Mouse (Mus musculus): Measurements from ENCODE around the gene Hnrnpf.

The Hnrnpf gene

DNA sequence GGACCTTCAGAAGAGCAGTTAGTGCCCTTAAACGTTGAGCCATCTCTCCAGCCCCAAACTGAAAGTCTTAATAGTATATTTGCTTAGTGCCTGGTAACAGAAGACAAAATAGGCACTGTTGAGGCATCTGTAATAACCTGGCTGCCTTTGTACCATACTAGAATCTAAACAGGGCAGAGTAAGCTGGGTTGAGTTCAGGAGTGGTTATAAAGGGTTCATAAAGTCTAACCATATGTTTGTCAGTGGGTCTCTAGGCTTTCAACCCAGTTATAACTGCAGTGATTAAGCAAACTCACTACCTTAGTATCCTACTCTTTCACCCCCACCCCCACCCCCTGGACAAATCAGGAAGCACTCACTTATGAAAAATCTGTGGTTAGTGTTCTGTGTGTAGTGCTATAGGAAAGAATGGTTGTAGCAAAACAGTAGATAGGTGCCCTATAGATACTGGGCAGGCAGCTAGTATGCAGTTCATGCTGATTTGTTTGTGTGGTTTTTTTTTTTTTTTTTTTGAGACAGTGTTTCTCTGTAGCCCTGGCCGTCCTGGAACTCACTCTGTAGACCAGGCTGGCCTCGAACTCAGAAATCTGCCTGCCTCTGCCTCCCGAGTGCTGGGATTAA, 26.9 kb downstream of the Hnrnpf start:
- no peak for DNase-seq

DNA sequence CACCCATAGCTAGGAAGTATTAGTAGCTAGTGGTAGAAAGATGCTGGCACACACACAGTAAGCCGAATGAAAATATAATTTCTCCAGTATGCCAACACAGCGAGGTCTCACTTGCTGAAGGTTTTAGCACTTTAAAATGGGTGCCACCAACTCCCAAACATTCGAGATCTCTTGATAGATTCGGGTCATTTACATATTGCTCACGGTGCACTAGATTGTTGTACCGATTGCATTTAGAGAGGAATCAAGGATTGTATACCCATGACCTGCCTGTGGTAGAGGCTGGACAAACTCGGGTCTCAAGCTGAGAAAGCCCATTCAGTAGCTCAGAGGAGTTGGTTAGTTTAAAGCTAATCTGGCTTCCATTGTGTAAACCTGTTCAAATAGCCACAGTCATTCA, 27.8 kb downstream of the Hnrnpf start:
- no peak for DNase-seq

DNA sequence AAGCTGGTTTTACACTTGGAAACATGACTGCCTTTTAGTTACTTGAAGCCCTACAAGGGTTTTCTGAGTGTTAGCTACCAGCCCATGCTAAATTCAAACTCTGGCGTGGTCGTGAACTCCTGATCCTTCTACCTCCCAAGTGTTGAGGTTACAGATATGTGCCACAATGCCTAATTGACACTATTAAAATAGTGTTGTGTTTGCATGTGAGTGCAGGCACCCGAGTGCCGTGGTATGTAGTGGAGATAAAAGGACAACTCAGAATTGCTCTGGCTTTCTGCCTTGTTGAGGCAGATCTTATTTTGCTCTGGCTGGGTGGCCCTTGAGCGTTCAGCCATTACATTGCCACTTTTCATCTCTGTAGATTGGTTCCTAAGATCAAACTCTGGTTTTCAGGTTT, 28.6 kb downstream of the Hnrnpf start:
- DNase-seq: no peak

DNA sequence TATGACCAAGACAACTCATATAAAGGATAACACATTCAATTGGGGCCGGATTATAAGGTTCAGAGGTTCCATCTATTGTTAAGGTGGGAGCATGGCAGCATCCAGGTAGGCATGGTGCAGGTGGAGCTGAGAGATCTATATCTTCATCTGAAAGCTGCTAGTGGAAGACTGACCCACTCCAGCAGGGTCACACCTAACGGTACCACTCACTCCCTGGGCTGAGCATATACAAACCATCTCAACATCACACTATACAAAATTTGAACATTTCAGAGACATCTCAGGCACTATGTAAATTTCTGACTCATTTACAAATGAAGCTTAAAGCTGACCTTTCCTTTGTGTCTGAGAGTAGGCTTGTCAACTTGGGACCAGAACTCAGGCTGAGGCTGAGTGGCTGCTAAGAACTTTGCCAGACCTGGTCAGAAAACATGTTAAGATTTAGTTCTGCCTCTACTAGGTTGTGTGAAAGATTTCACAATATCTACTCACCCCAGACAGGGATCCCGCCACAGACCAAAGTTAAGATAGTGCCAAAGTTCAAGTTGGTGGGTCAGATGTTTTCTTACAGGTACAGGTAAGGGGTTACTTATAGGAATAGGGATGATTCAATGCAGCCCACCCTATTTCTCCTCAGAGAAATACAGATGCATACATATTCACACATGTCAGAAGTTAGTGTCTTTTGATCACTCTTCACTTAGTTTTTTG, 30.0 kb downstream of the Hnrnpf start:
- DNase-seq: no peak

DNA sequence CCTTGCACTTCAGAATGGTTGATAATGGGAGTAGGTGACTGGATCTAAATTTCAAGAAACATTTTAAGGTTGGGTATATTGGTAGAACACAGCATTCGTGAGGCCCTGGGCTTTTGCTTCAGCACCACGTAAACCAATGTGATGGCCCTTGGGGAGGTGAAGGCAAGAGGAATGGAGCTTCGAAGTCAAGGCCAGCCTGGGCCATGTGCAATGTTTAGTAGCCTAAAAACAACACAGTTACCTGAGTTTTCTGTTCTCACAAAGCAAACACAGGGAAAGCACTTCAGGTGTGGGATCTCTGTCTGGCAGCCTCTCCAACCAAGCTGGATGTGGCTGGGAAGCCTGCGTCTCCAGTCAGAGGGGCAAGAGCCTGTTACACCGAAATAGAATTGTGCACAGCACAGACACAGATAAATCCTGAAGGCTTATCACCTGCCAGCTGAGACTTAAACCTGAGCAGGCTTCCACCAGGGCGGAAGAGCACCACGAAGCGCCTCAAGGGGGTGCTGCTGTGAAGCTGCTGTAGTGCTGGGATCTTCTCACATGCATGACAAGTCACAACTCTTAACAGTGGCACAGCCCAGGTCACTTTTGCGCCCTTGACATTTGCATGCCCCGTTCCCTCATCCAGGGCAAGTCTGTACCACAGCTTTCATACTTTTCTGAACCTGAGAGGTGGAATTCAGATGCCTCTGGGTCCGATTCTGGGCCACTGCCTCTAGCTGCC, 32.4 kb downstream of the Hnrnpf start:
- peak; percentile 20 for DNase-seq

DNA sequence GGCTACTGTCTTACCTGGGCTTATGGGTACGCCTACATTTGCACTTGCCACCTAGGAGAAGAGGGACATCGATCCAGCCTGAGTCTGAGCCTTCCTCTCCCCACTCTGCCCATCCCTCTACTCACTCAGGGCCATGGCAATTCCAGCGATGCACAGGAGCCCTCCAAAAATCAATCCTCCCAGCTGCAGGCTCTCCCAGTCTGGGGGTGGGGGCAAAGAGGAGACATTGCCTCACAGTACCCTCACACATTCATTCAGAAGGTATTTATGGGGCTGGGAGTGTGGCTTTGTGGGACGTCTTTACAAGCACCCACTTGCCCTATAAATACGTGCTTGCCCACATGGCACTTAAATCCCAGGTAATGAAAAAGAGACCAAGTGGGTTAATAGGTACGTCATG, 34.2 kb downstream of the Hnrnpf start:
- DNase-seq: no peak

DNA sequence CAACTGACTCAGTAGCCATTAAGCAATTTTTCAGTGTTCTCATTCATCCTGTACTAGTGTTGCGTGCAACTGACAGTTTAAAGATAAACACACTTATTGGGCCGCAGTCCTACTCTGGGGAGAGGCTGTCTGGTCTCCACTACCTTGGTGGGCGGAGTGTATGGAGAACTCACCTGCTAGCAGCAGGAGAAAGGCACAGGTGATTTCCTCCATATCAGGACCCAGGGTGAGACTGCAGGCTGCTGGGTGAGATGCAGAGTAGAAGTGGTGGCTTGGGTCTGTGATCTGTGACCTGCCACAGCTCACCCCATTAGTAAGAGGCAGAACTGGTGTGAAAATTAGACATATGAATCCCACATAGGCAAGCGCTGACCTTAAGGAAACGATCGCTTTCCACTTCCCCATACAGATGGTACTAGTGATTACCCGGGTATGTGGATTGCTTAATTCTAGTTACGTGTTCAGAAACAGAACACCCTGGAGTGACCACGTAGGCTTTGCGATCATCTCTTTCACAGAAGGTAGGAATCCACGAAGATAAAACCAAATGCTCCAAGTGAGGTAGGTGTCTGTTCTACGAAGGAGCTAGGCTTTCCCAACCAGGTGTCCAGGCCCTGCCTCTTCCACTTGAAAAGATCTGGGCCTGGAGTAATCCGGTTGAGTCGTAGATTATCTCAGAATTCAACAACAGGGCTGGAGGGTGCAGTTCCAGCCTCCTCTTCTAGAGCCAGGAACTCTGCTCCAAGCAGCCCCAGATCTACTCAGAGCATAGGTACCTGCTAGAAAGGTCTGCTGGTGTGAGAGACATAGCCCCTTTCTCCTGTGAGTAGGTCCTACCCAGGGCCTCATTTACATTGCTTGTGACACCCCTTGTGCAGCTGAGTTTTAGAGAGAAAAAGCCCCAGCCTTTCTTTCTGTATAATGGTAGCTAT, 35.8 kb downstream of the Hnrnpf start:
- DNase-seq: no peak

DNA sequence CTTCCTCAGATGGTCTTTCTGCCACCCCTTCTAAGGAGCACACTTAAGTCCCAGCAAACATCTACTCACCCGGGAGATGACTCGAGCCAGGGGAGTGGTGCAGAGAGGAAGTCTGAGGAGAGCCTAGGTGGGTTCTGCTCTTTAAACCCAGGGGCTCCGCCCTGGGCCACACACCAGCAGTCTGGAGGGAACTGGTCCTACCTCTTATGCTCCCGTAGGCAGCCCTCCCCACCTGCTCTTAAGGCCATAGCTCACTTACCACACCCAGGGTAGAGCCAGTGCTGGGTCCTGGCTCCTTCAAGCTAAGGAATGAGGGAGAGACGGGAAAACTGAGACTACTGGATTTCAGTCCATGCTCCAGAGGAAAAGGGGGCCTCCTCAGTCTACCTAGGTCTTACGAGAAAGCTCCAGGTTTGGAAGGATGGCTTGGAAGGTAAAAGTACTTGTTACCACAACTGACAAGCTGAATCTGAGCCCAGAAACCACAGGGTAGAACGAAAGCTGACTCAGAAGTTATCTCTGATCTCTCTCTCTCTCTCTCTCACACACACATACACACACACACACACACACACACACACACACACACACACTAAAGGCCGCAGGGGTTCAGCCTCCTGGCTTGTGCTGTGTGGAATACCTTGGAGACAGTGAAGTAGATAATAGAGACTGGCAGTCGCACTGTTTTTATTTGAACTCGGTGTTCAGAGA, 37.3 kb downstream of the Hnrnpf start, which contains the start of gene Fxyd4:
Gene Fxyd4, minus strand, starts transcription at position 471 of the 711 bp plus-strand sequence.
- DNase-seq: peak; percentile 25

DNA sequence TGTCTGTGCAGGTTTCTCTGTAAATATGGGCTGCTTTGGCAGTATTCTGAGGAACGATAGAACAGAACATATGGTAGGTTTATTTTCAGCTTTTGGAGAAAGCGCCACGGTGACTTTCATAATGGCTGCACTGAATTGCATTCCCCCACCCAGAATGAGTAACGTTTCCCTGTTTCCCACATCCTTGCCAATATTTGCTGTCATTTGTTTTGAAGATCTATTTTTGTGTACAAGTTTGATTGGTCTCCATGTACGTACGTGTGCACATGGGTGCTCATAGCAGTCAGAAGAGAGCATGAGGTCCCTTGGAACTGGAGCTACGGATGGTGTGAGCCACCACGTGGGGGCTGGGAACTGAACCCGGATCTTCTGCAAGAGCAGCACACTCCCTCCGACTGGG, 38.8 kb downstream of the Hnrnpf start:
- DNase-seq: no peak

DNA sequence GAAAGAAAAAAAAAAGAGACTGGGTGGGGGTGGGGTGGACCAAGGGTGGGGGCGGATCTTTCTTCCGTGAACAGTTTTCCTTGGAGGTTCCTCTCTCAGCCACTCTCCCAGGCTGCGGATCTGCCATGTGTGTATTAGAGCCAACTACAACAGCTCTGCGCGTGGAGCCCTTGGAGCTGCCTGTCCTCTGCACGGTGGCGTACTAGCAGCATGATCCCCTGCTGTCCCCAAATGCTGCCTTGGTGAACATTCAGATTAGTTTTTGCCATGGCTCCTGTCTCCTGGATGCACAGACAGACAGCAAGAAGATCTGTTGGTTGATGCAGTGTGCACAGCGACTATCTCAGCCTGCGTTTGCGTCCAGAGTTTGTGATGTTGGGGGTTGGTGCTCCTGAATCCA, 42.6 kb downstream of the Hnrnpf start:
- no peak for DNase-seq

DNA sequence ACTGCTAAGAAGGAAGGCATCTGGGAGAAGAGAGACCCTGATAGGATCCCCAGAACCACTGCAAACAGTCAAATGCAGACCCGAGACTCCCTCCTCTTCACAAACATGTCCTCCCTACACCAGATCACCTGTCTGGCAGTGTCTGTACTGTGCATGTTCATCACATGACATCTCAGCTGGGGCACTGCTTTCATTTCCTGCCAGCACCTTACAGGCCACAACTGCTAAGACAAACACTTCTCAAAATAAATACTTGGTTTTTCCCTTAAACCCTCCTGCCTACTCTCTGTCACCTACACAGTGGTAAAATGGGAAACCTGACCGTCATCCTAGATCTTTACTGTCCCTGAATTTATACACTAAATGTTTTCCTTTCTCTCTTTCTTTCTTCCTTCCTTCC, 43.8 kb downstream of the Hnrnpf start:
- DNase-seq: no peak

DNA sequence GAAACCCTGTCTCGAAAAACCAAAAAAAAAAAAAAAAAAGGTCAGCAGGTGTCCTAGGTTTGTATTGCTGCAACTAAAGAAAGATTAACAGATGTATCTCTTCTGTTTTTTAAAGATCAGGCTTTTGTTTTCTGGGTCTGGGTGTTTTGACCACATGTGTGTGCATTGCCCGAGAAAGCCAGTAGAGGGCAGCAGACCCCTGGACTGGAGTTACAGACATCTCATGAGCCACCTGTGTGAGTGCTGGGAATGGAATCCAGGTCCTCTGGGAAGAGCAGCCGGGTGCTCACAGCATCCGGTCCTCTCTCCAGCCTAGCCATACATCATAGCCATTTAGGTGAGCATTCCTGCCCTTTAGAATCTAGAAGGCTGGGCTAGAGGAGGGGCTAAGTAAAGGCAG, 52.2 kb downstream of the Hnrnpf start:
- no peak for DNase-seq

DNA sequence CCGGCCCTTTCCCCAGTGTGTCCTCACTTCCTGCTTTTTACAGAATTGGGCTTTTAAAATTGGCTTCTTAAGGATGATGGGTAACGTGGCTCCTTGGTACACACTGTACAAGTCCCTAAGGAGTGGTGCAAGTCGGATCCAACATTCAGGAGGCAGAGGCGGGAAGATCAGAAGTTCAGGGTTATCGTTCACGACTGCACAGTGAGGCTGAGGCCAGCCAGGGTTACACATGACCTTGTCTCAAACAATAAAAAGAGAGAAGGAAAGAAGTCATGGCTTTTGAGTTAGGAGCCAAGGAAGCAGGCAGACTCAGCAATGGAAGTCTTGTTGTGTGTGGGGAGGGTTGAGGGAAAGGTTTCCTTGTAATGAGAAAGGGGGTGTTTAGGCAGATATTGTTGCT, 56.0 kb downstream of the Hnrnpf start:
- no peak for DNase-seq

DNA sequence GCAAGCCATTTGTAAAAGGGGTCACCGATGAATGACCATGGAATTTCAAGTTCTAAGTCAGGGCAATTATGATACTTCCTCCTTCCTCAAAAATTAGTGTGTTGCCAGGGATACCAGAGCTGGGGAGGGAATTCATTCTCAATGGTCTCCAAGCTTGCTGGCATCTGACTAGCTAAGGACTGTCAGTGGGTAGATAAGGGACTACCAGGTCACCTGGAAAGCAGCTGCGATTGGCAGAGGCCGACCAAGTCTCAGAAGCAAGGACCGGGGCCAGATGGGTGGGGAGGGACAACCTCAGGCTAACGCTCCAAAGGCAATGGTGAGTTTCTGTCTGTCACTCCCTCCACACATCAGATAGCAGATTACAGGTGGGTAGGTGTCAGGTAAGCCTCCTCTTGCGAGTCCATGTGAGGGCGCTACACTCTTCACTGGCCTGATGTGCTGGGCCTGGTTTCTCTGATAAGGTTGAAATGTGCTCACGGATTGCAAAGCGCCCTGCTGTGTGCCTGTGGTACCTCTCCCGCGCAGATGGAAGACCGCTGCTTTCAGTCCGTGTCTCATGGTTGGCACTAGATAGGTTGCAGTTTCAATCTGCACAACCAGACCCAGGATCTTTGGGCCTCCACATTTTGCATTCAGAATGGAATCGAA, 56.9 kb downstream of the Hnrnpf start:
- peak; percentile 33 for DNase-seq

DNA sequence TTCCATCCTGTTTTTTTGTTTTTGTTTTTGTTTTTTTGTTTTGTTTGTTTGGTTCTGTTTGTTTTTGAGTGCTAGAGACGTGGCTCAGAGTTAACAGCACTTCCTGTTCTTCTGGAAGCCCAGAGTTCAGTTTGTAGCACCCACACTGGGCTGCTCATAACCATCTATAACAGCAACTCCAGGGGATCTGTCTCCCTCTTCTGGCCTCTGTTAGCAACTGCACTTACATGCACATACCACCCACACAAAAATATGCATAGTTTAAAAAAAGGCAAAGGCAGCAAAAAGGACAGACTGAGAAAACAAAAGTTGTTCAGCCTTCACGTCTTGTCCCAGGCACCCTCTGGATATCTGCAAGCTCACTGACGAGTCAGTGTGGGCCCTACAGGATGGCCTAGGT, 63.1 kb downstream of the Hnrnpf start:
- DNase-seq: no peak

DNA sequence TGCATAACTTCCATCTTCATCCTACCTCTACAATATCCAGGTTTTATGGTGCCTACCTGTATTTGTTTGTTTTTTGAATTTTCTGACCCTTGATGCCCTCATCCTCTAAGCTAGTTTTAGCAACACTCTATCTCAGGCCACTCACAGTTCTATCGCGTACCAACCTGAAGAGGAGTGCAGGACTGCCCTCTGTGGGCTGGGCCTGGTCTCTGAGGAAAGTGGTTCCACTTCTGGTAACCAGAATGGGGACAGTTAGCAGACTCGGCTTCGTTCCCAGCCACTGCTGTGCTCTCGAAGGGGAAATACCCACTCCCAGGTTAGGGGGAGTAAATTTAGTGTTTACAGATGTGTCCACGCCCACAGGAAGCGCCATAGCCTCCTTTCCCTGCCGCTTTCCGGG, 66.6 kb downstream of the Hnrnpf start:
- DNase-seq: no peak
